Mouse (Mus musculus) myocyte (in vitro differentiated cells): ENCODE measurements around the gene Gm10190. TPM values are rescaled to one million over a fixed set of nuclear protein-coding genes. Genes with fewer than 3 reads are reported as not detected.

Experiments used
- H3K27me3 ChIP-seq: one replicate; pipeline ENCODE4 v1.6.1; 2011; ENCODE audit not compliant: control insufficient read depth, insufficient read depth, insufficient read length
- H3K36me3 ChIP-seq: one replicate; pipeline ENCODE4 v1.6.1; 2011; ENCODE audit not compliant: control insufficient read depth, insufficient read depth
- H3K4me2 ChIP-seq: one replicate; pipeline ENCODE4 v1.6.1; 2011; ENCODE audit warnings: low read depth, control low read depth
- H3K4me3 ChIP-seq: one replicate; pipeline ENCODE4 v1.5.1; 2011; ENCODE audit warnings: mild to moderate bottlenecking, control low read depth, moderate library complexity
- H3K79me2 ChIP-seq: one replicate; pipeline ENCODE4 v1.6.1; 2011; ENCODE audit not compliant: control insufficient read depth, insufficient read depth
- H3ac ChIP-seq: one replicate; pipeline ENCODE4 v1.6.1; 2011; ENCODE audit not compliant: control insufficient read depth, insufficient read length
- CEBPB ChIP-seq: IDR thresholded peaks from 2 replicates; pipeline ENCODE4 v1.6.1; 2011; ENCODE audit warnings: mild to moderate bottlenecking, moderate library complexity; ENCODE audit not compliant: poor library complexity, insufficient read depth, severe bottlenecking
- E2F4 ChIP-seq: IDR thresholded peaks from one replicate; pipeline ENCODE4 v1.6.1; 2011; ENCODE audit warnings: mild to moderate bottlenecking, control low read depth, moderate library complexity; ENCODE audit not compliant: insufficient read depth
- MAX ChIP-seq: IDR thresholded peaks from one replicate; pipeline ENCODE4 v1.6.1; 2011; ENCODE audit warnings: low read depth, mild to moderate bottlenecking, control low read depth
- MYOD1 ChIP-seq, 3 experiments: IDR thresholded peaks; one replicate each; pipeline ENCODE4 v1.6.1; 2011; ENCODE audit warnings: control low read depth in 2 of 3, low read depth in 2 of 3, mild to moderate bottlenecking in 2 of 3, moderate library complexity in 1 of 3; ENCODE audit not compliant: insufficient read length in 2 of 3, control insufficient read depth in 1 of 3
- MYOG ChIP-seq, 3 experiments: IDR thresholded peaks; one replicate each; pipeline ENCODE4 v1.6.1; 2011; ENCODE audit warnings: control low read depth in 2 of 3, low read depth in 2 of 3, mild to moderate bottlenecking in 2 of 3; ENCODE audit not compliant: insufficient read length in 2 of 3, control insufficient read depth in 1 of 3, insufficient read depth in 1 of 3
- POLR2A ChIP-seq: IDR thresholded peaks from one replicate; pipeline ENCODE4 v1.6.1; 2011; ENCODE audit warnings: low read depth, mild to moderate bottlenecking, control low read depth, moderate library complexity; ENCODE audit not compliant: insufficient read length
- POLR2AphosphoS2 ChIP-seq: IDR thresholded peaks from one replicate; pipeline ENCODE4 v1.6.1; 2011; ENCODE audit warnings: low read depth, control low read depth; ENCODE audit not compliant: insufficient read length
- REST ChIP-seq: IDR thresholded peaks from one replicate; pipeline ENCODE4 v1.6.1; 2011; ENCODE audit warnings: mild to moderate bottlenecking, control low read depth, moderate library complexity; ENCODE audit not compliant: insufficient read depth, insufficient read length
- SRF ChIP-seq: IDR thresholded peaks from one replicate; pipeline ENCODE4 v1.6.1; 2011; ENCODE audit warnings: low read depth; ENCODE audit not compliant: control insufficient read depth, insufficient read length
- TCF12 ChIP-seq: IDR thresholded peaks from one replicate; pipeline ENCODE4 v1.6.1; 2011; ENCODE audit warnings: mild to moderate bottlenecking, control low read depth; ENCODE audit not compliant: poor library complexity, insufficient read depth, severe bottlenecking
- TCF3 ChIP-seq: IDR thresholded peaks from one replicate; pipeline ENCODE4 v1.6.1; 2011; ENCODE audit warnings: low read depth, control low read depth; ENCODE audit not compliant: insufficient read length
- USF1 ChIP-seq: IDR thresholded peaks from one replicate; pipeline ENCODE4 v1.6.1; 2011; ENCODE audit warnings: low read depth, mild to moderate bottlenecking, control low read depth, moderate library complexity
- polyA plus RNA-seq: library from polyadenylated mRNA; unstranded; fragments of >200 nt; fragmentation: generic; extraction: Trizol; gene quantifications from one replicate; pipeline ENCODE4 v1.2.1, GENCODE M21; 2012; ENCODE audit warnings: missing spikeins

Gm10190 gene
- polyA plus RNA-seq, 1 experiment = not detected

DNA sequence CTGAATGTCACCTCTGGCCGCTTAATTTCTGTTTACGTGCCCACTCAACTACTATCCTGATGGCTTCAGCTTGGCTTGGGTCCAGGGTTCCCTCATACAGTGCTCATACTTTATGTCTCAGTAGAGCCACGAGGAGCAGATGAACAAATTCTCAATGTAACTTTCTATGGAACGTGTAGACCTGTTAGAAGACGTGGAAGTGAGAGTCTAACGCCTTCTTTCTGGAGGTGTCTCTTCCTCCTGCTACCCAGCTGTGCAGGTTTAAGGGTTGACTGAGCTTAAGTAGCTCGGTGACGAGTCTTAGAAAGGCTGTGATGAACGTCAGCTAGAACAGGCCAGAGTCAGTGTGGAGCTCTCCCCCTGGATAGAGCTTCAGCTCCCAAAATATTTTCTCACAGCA is 4.7 kb downstream of the Gm10190 start:
- Histone ChIP-seq H3K79me2 (no peaks in the 10 kb centered on the region), H3K27me3 (peaks cover 9% of the 10 kb centered on the region), H3ac (no peak overlapping the region), H3K4me3 (no peak overlapping the region), H3K4me2 (no peak overlapping the region), H3K36me3 (no peaks in the 10 kb centered on the region)
- no peak for TF ChIP-seq SRF
- no peak for TF ChIP-seq POLR2AphosphoS2
- no peak for TF ChIP-seq MAX
- no peak for TF ChIP-seq E2F4
- no peak for TF ChIP-seq CEBPB
- no peak for TF ChIP-seq REST
- TF ChIP-seq MYOD1 (IDR thresholded peaks at IDR 0.05; ENCODE audit: control insufficient read depth in 1 of 3, insufficient read length in 2 of 3, low read depth in 2 of 3) = no peak
- TF ChIP-seq TCF3 = no peak

GRCm38 (mm10) chr17:80367276-80367675 is 6.1 kb downstream of the Gm10190 start:
- Histone ChIP-seq H3ac (no peak overlapping the region), H3K36me3 (no peaks in the 10 kb centered on the region), H3K4me2 (no peak overlapping the region), H3K4me3 (no peak overlapping the region), H3K27me3 (peaks cover 14% of the 10 kb centered on the region), H3K79me2 (no peaks in the 10 kb centered on the region)
- TF ChIP-seq TCF12 (no peak), E2F4 (no peak), MYOD1 (IDR thresholded peaks at IDR 0.05; ENCODE audit: control insufficient read depth in 1 of 3, insufficient read length in 2 of 3, low read depth in 2 of 3) (no peak), SRF (no peak), POLR2AphosphoS2 (no peak), POLR2A (no peak), TCF3 (no peak), MAX (no peak), USF1 (no peak), MYOG (IDR thresholded peaks at IDR 0.05; ENCODE audit: control insufficient read depth in 1 of 3, insufficient read depth in 1 of 3, insufficient read length in 2 of 3, low read depth in 2 of 3) (no peak), CEBPB (no peak), REST (no peak)

DNA sequence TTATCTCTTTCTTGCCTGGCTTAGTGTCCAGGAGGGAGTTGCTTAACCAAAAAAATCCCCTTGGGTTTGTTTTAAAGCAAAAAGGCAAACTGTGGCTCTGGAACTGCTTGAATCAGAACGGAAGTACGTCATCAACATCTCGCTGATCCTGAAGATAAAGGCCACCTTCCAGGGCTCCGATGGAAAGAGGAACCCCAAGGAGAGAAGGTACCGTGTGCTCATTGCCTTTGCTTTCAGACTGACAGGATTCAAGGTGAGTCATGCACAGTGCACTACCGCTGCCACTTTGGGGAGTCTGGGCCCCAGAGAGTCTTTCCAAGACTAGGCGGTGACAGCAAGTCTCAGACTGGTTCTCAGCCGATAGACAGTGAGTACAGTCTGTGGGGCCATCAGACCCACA is 13.1 kb downstream of the Gm10190 start:
- H3K36me3 ChIP-seq = no peaks in the 10 kb centered on the region
- no peak overlapping the region for H3K4me2 ChIP-seq
- peaks cover 5% of the 10 kb centered on the region for H3K27me3 ChIP-seq
- no peaks in the 10 kb centered on the region for H3K79me2 ChIP-seq
- no peak overlapping the region for H3K4me3 ChIP-seq
- TF ChIP-seq TCF12 = no peak
- no peak for TF ChIP-seq MYOD1 (IDR thresholded peaks at IDR 0.05; ENCODE audit: control insufficient read depth in 1 of 3, insufficient read length in 2 of 3, low read depth in 2 of 3)
- TF ChIP-seq MAX = no peak
- no peak for TF ChIP-seq USF1
- TF ChIP-seq POLR2A = no peak
- TF ChIP-seq REST = no peak
- TF ChIP-seq E2F4 = no peak
- no peak for TF ChIP-seq TCF3
- TF ChIP-seq CEBPB = no peak
- TF ChIP-seq MYOG (IDR thresholded peaks at IDR 0.05; ENCODE audit: control insufficient read depth in 1 of 3, insufficient read depth in 1 of 3, insufficient read length in 2 of 3, low read depth in 2 of 3) = no peak
- no peak for TF ChIP-seq SRF
- no peak for TF ChIP-seq POLR2AphosphoS2
- no peak overlapping the region for H3ac ChIP-seq

DNA sequence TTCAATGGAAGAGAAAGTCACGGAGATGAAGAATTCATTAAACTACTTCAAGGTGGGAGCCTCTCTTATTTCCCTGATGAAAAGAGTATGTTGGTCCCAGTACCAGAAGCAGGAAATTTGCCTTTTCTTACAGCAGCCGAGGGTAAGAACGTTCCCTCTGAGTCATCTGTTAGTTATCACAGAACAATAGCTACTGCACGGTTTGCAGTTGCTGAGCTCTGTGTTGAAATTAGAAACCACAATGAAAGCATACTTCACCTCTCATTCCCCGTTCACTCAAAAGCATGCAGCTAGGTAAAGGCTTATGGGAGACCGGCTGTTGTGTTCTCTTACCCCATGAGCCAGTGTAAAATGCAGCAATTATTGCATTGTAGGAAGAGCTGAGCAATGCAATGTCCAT is 26.1 kb downstream of the Gm10190 start:
- Histone ChIP-seq H3ac (no peak overlapping the region), H3K79me2 (no peaks in the 10 kb centered on the region), H3K4me2 (peak overlapping the region; percentile 40), H3K27me3 (no peaks in the 10 kb centered on the region), H3K36me3 (no peaks in the 10 kb centered on the region), H3K4me3 (no peak overlapping the region)
- TF ChIP-seq MAX = no peak
- no peak for TF ChIP-seq TCF12
- TF ChIP-seq SRF = no peak
- TF ChIP-seq POLR2AphosphoS2 = no peak
- no peak for TF ChIP-seq USF1
- no peak for TF ChIP-seq REST

DNA sequence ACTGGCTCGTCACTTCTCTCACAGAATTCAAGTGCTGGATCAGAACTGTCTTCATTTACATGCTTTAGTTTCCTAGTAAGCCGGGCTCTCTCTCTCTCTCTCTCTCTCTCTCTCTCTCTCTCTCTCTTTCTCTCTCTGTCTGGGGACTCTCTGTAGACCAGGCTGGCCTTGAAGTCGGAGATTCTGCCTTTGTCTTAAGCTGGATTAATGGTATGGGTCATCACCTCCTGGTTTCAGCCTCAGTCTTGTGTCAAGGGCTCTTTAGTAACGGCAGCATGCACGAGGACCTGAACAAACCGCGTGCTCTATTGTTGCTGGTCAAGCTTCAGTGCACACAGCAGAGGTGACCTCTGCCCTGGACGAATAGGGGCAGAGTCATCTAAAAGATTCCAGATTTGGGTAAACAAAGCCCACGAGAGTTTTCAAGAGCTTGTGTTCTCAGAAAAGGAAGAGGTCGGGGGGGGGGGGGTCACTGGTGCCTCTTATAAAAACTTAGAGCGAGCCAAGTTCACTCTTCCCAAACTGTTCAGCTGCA is 26.7 kb downstream of the Gm10190 start:
- H3K4me2 ChIP-seq = peak overlapping the region; percentile 40
- H3K36me3 ChIP-seq = no peaks in the 10 kb centered on the region
- no peaks in the 10 kb centered on the region for H3K27me3 ChIP-seq
- no peaks in the 10 kb centered on the region for H3K79me2 ChIP-seq
- H3ac ChIP-seq = no peak overlapping the region
- no peak overlapping the region for H3K4me3 ChIP-seq
- TF ChIP-seq POLR2AphosphoS2 = no peak
- no peak for TF ChIP-seq SRF
- no peak for TF ChIP-seq MAX
- no peak for TF ChIP-seq USF1
- no peak for TF ChIP-seq MYOD1 (IDR thresholded peaks at IDR 0.05; ENCODE audit: control insufficient read depth in 1 of 3, insufficient read length in 2 of 3, low read depth in 2 of 3)
- TF ChIP-seq CEBPB = no peak
- TF ChIP-seq POLR2A = no peak
